Mouse (Mus musculus) forebrain, embryonic 11.5 days (tissue): ENCODE measurements at regions not wholly inside any gene's neighbourhood (a gene's known extent, or its start where the extent isn't known, plus 50 kb on each side); places are given as distances from the start of the nearest gene placed in this dataset.

Experiments
- ATAC-seq: fragments of 200-750 bp; cut with Nextera tagmentation; replicated peaks from 2 replicates; pipeline ENCODE4 v1.8.0; 2017; ENCODE audit warnings: moderate TSS enrichment; ENCODE audit not compliant: low FRiP score
- DNase-seq: peaks from one replicate; pipeline ENCODE4 v3.0.0-alpha.2; 2017; ENCODE audit warnings: low spot score
- H3K27ac ChIP-seq: fragments of 300-500 bp; sonication (generic); 2 replicates; pipeline ENCODE4 v1.5.1; 2014; ENCODE audit warnings: low read depth, low read length
- H3K27me3 ChIP-seq: fragments of 300-500 bp; sonication (generic); 2 replicates; pipeline ENCODE4 v1.6.1; 2014; ENCODE audit warnings: mild to moderate bottlenecking, low read length, mixed read lengths; ENCODE audit not compliant: control insufficient read depth, insufficient read depth
- H3K36me3 ChIP-seq: fragments of 300-500 bp; sonication (generic); 2 replicates; pipeline ENCODE4 v1.6.1; 2014; ENCODE audit warnings: mild to moderate bottlenecking, low read length, moderate library complexity, mixed read lengths; ENCODE audit not compliant: control insufficient read depth, insufficient read depth
- H3K4me1 ChIP-seq: fragments of 300-500 bp; sonication (generic); replicated peaks from 2 replicates; pipeline ENCODE4 v1.6.1; 2014; ENCODE audit warnings: low read length, mixed read lengths; ENCODE audit not compliant: control insufficient read depth, insufficient read depth
- H3K4me2 ChIP-seq: fragments of 300-500 bp; sonication (generic); 2 replicates; pipeline ENCODE4 v1.6.1; 2014; ENCODE audit warnings: low read depth, mild to moderate bottlenecking, low read length, moderate library complexity, mixed read lengths; ENCODE audit not compliant: severe bottlenecking
- H3K4me3 ChIP-seq: fragments of 300-500 bp; sonication (generic); 2 replicates; pipeline ENCODE4 v1.5.1; 2014; ENCODE audit warnings: low read depth, low read length
- H3K9ac ChIP-seq: fragments of 300-500 bp; sonication (generic); 2 replicates; pipeline ENCODE4 v1.6.1; 2014; ENCODE audit warnings: low read length
- H3K9me3 ChIP-seq: fragments of 300-500 bp; sonication (generic); 2 replicates; pipeline ENCODE4 v1.6.1; 2016; ENCODE audit warnings: low read length, mixed read lengths; ENCODE audit not compliant: control insufficient read depth
- WGBS: fragments of 180-500 bp; shearing (Covaris S2); extraction: QIAGEN DNeasy Blood & Tissue Kit; methylation state at CpG from one replicate; pipeline ENCODE4 v1.1.7; 2014; 5-methylcytosine and 5-hydroxymethylcytosine counted together

- DNase-seq: no peak
- Histone ChIP-seq H3K4me1 (no peaks in the 10 kb centered on the region), H3K27me3 (no peaks in the 10 kb centered on the region), H3K27ac (no peak overlapping the region), H3K9me3 (no peaks in the 10 kb centered on the region), H3K36me3 (no peaks in the 10 kb centered on the region), H3K9ac (no peak overlapping the region), H3K4me2 (no peak overlapping the region), H3K4me3 (no peak overlapping the region)
- WGBS: 92% methylated on average over 9 of the region's 9 CpGs
- no peak for ATAC-seq
Measured at GRCm38 (mm10) chr8:126797571-126798334, 147.9 kb downstream of the Tomm20 start.

- Histone ChIP-seq H3K4me2 (no peak overlapping the region), H3K27ac (no peak overlapping the region)
- 81% methylated on average over 3 of the region's 3 CpGs for WGBS
Measured at GRCm38 (mm10) chr8:126793657-126794056, 152.0 kb downstream of the Tomm20 start.

GRCm38 (mm10) chr8:126791069-126791468 is 154.6 kb downstream of the Tomm20 start:
- no peak overlapping the region for H3K4me3 ChIP-seq
- no peak for ATAC-seq
- H3K27me3 ChIP-seq: no peaks in the 10 kb centered on the region
- H3K36me3 ChIP-seq: no peaks in the 10 kb centered on the region
- H3K4me1 ChIP-seq: no peaks in the 10 kb centered on the region
- H3K27ac ChIP-seq: no peak overlapping the region
- DNase-seq: no peak
- no peak overlapping the region for H3K9ac ChIP-seq
- H3K9me3 ChIP-seq: peaks cover under 1% of the 10 kb centered on the region; the same call in 1 of the 2 replicates
- 86% methylated on average over 4 of the region's 4 CpGs for WGBS
- H3K4me2 ChIP-seq: no peak overlapping the region

More at GRCm38 (mm10) chr8:126793657-126794056, 152.0 kb downstream of the Tomm20 start:
- Histone ChIP-seq H3K4me1 (no peaks in the 10 kb centered on the region), H3K9ac (no peak overlapping the region), H3K36me3 (no peaks in the 10 kb centered on the region), H3K9me3 (no peaks in the 10 kb centered on the region), H3K4me3 (no peak overlapping the region), H3K27me3 (no peaks in the 10 kb centered on the region)
- ATAC-seq (no peak), DNase-seq (no peak)

GRCm38 (mm10) chr8:126790214-126790613 is 155.4 kb downstream of the Tomm20 start:
- 89% methylated on average over 9 of the region's 9 CpGs for WGBS
- DNase-seq (no peak), ATAC-seq (no peak)
- Histone ChIP-seq H3K27ac (no peak overlapping the region), H3K4me1 (no peaks in the 10 kb centered on the region), H3K4me3 (no peak overlapping the region), H3K4me2 (no peak overlapping the region), H3K9me3 (peaks cover 3% of the 10 kb centered on the region; the same call in 1 of the 2 replicates), H3K36me3 (no peaks in the 10 kb centered on the region), H3K27me3 (no peaks in the 10 kb centered on the region), H3K9ac (no peak overlapping the region)

GRCm38 (mm10) chr8:126789076-126789475 is 156.6 kb downstream of the Tomm20 start:
- Histone ChIP-seq H3K27ac (no peak overlapping the region), H3K9ac (no peak overlapping the region), H3K4me2 (no peak overlapping the region), H3K4me1 (no peaks in the 10 kb centered on the region), H3K27me3 (no peaks in the 10 kb centered on the region), H3K4me3 (no peak overlapping the region), H3K36me3 (no peaks in the 10 kb centered on the region), H3K9me3 (peaks cover 3% of the 10 kb centered on the region; the same call in 1 of the 2 replicates)
- 78% methylated on average over 4 of the region's 4 CpGs for WGBS
- DNase-seq (no peak), ATAC-seq (no peak)

- Histone ChIP-seq H3K4me2 (no peak overlapping the region), H3K36me3 (no peaks in the 10 kb centered on the region), H3K9ac (no peak overlapping the region), H3K4me3 (no peak overlapping the region), H3K27me3 (no peaks in the 10 kb centered on the region), H3K4me1 (no peaks in the 10 kb centered on the region), H3K9me3 (peaks cover 3% of the 10 kb centered on the region; the same call in 1 of the 2 replicates), H3K27ac (no peak overlapping the region; the same call in 1 of the 2 replicates)
- ATAC-seq (no peak), DNase-seq (no peak)
- 61% methylated on average over 4 of the region's 4 CpGs for WGBS
Measured at GRCm38 (mm10) chr8:126788669-126789068, 157.0 kb downstream of the Tomm20 start.

- DNase-seq (no peak), ATAC-seq (no peak)
- Histone ChIP-seq H3K27ac (no peak overlapping the region), H3K9me3 (peaks cover 3% of the 10 kb centered on the region; the same call in 1 of the 2 replicates), H3K4me1 (no peaks in the 10 kb centered on the region), H3K9ac (no peak overlapping the region), H3K4me2 (no peak overlapping the region), H3K4me3 (no peak overlapping the region), H3K36me3 (no peaks in the 10 kb centered on the region), H3K27me3 (no peaks in the 10 kb centered on the region)
- 86% methylated on average over 7 of the region's 8 CpGs for whole genome bisulfite sequencing
Measured at GRCm38 (mm10) chr8:126787398-126787797, 158.2 kb downstream of the Tomm20 start.

GRCm38 (mm10) chr8:126785211-126785610 is 160.4 kb downstream of the Tomm20 start:
- no peaks in the 10 kb centered on the region for H3K36me3 ChIP-seq
- no peak overlapping the region for H3K9ac ChIP-seq

GRCm38 (mm10) chr8:126784604-126785003 is 161.0 kb downstream of the Tomm20 start:
- Histone ChIP-seq H3K27me3 (no peaks in the 10 kb centered on the region), H3K9ac (no peak overlapping the region), H3K9me3 (peaks cover 3% of the 10 kb centered on the region; the same call in 1 of the 2 replicates), H3K27ac (no peak overlapping the region), H3K36me3 (no peaks in the 10 kb centered on the region), H3K4me1 (no peaks in the 10 kb centered on the region), H3K4me3 (no peak overlapping the region), H3K4me2 (no peak overlapping the region)
- no peak for DNase-seq
- no peak for ATAC-seq
- 86% methylated on average over 4 of the region's 4 CpGs for WGBS

More at GRCm38 (mm10) chr8:126785211-126785610, 160.4 kb downstream of the Tomm20 start:
- ATAC-seq (no peak), DNase-seq (no peak)
- Histone ChIP-seq H3K4me2 (no peak overlapping the region), H3K4me3 (no peak overlapping the region), H3K27me3 (no peaks in the 10 kb centered on the region), H3K9me3 (peaks cover 3% of the 10 kb centered on the region; the same call in 1 of the 2 replicates), H3K27ac (no peak overlapping the region), H3K4me1 (no peaks in the 10 kb centered on the region)
- WGBS: 90% methylated on average over 3 of the region's 3 CpGs
